Mouse (Mus musculus): ENCODE results near the gene Lclat1. TPM values are rescaled to one million over a fixed set of nuclear protein-coding genes. Genes with fewer than 3 reads are reported as not detected.

Gene Lclat1
- total RNA-seq, 2 experiments from 2014 or later, result 33.8 to 37.2 TPM

DNA sequence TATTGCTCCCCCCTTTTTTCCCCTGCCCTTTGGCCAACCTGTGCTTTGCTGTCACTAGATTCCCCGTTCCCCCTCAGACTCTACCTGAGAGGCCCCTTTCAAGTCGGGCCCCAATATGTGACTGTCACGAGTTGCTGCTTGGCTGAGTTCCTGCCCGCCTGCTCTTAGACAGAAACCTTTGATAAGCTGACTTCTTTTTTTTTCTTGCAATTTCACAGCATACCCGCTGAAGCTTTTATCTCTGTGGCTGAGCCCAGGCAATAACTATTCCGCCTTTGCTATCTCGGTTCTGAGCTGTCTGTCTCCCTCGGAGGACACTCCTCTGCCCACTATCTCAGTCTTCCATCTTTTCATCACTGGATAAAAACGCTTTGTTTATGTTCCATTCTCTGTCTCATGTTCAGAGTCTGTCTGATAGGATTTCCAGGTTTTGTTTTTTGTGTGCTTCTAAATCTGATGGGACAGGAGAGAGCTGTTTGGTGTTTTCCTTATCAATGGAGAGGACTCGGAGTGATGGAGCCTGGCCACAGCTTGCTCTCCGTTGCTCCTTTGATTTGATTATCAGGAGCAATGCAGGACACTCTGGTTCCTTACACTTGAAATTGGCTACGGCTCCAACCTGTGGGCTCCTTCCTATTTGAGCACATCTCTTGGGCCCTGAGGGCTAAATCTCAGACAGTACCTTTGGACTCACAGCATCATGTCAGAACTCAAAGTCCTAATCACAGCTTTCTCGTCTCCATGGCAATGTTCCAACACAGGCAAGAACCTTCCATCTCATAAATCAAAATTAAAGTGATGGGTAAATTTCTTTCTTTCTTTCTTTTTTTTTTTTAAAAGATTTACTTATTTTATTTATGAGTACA lies 20.5 kb upstream of the Lclat1 start:
- DNase-seq (ENCODE audit: low spot score in 2 of 2), result no peak

DNA sequence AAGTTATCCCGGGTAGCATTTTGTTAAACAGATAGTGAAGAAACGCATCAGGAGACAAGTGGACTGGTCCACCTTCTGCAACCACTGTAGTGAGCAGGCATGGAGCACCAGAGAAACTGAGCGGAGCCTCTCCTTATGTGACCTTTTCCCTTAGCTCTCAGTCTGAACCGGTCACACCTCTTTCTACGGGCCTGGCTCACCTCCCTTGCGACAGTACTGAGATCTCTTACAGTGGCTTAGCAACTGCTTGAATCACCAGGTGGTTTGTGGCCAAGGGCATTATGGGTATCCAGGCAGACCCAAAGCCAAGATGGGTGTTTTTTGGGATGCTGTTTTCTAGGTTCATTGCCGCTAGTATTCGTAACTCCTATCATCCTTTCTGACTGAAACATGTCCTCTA lies 16.4 kb upstream of the Lclat1 start:
- no peak for DNase-seq (ENCODE audit: low spot score in 2 of 2)

GRCm38 (mm10) chr17:73092103-73093097 lies 15.4 kb upstream of the Lclat1 start:
- DNase-seq (ENCODE audit: low spot score in 2 of 2), result no peak

GRCm38 (mm10) chr17:73095070-73095469 lies 12.7 kb upstream of the Lclat1 start:
- no peak for DNase-seq (ENCODE audit: low spot score in 2 of 2)

DNA sequence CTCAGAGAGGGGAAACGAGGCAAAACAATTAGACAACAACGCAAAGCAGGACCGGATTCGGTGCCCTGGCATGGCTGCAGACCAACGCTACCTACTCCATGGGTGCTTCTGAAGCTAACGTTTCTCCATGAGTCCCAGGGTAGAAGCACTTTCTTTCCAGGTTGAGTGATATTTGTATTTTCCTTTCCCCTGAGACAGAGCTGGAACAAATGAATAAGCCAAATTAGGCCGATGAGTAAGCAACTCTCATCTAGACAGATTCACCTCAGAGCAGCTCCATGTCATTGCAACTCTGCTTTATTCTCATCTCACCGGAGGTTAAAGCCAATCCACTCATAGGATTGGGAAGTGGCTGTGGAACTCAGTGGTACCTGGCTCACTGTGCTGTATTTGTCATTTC lies 12.2 kb upstream of the Lclat1 start:
- no peak for DNase-seq (ENCODE audit: low spot score in 2 of 2)

GRCm38 (mm10) chr17:73096484-73096883 lies 11.3 kb upstream of the Lclat1 start:
- peak in 1 of 2 experiments; percentile 27 for DNase-seq (ENCODE audit: low spot score in 2 of 2)

GRCm38 (mm10) chr17:73098636-73099035 lies 9.1 kb upstream of the Lclat1 start:
- no peak for DNase-seq (ENCODE audit: low spot score in 2 of 2)

GRCm38 (mm10) chr17:73100396-73100795 lies 7.4 kb upstream of the Lclat1 start:
- no peak for DNase-seq (ENCODE audit: low spot score in 2 of 2)

- DNase-seq (ENCODE audit: low spot score in 2 of 2), result no peak
These were observed 5.2 kb upstream of the Lclat1 start for GRCm38 (mm10) chr17:73102538-73102937.

DNA sequence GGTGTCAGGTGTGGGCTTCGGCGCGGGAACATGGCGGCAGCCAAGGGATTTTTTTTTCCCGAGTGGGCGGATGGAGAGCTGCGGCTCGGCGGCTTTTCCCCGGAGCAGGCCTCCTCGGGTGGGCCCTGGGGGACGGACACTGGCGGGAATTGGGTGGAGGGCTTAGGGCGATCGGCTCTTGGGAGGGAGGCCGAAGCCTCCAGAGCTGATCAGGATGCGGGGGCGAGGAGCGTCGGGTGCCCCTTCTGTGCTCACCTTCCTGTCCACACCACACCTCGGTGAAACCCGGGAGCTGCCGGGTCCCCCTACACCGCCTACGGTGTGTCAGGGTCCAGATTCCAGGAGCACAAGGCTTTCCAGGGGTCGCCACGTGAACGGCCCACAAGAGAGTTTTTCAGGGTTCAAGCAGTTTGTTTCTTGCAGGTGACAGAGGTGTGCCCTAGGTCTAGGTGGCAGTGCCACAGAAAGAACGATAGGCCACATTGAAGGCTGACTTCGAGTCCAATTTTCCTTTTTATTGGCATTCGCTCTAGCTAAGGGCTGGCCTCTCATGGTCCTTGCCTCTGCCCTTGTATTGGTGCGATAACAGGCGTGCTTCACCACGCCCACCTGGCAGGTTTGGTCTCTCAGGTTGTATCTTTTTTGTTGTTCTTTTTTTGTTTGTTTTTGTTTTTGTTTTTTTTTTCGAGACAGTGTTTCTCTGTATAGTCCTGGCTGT lies 544 bp downstream of the Lclat1 start:
- peak in 1 of 2 experiments; percentile 6 for DNase-seq (ENCODE audit: low spot score in 2 of 2)

GRCm38 (mm10) chr17:73108888-73109259 lies 1.1 kb downstream of the Lclat1 start:
- no peak for DNase-seq (ENCODE audit: low spot score in 2 of 2)

GRCm38 (mm10) chr17:73112128-73112527 lies 4.3 kb downstream of the Lclat1 start:
- DNase-seq (ENCODE audit: low spot score in 2 of 2), result no peak

- no peak for DNase-seq (ENCODE audit: low spot score in 2 of 2)
These were observed 4.8 kb downstream of the Lclat1 start for GRCm38 (mm10) chr17:73112601-73113000.

DNA sequence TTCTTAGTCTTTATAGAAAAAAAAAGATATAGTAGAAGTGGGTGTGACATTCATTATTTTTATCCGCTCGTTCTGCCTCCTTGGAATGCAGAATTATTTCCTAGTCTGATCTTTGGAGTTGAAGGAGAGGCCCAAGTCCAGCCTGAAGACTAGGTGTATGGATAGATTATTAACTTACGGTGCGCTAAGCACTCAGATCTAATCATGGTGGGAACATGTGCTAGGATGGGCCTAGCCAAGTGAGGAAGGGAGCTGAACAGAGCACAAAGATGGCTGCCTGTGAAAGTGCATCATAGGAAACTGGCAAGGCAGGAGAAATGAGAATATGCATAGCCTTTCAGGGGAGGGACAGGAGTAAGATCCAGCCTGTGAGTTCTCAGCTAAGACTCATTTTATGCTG lies 5.4 kb downstream of the Lclat1 start:
- no peak for DNase-seq (ENCODE audit: low spot score in 2 of 2)

- DNase-seq (ENCODE audit: low spot score in 2 of 2), result no peak
These were observed 10.3 kb downstream of the Lclat1 start for GRCm38 (mm10) chr17:73118134-73118533.

DNA sequence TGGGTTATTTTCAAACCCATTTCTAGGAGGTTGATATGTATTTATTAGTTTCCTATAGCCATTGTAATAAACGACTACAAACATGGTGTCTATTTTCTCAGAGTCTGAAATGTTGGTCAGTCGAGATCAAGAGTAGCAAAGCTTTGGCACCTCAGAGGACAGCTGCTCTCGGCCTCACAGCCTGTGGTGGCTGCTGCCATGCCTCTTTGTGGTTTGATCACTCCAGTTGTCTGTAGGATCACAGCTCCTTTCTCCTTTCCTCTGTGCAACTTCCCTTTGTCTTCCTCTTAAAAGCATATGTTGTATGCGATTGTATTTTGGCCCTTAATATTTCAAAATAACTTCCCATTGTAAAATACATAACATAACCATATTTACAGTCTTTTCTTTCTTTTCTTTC lies 10.9 kb downstream of the Lclat1 start:
- DNase-seq (ENCODE audit: low spot score in 2 of 2), result no peak

- no peak for DNase-seq (ENCODE audit: low spot score in 2 of 2)
These were observed 11.4 kb downstream of the Lclat1 start for GRCm38 (mm10) chr17:73119150-73119549.

- DNase-seq (ENCODE audit: low spot score in 2 of 2), result peak; percentile 2 to 32
These were observed 12.8 kb downstream of the Lclat1 start for GRCm38 (mm10) chr17:73120545-73120944.

GRCm38 (mm10) chr17:73121726-73122125 lies 13.9 kb downstream of the Lclat1 start:
- DNase-seq (ENCODE audit: low spot score in 2 of 2), result no peak

GRCm38 (mm10) chr17:73126349-73126748 lies 18.6 kb downstream of the Lclat1 start:
- no peak for DNase-seq (ENCODE audit: low spot score in 2 of 2)

DNA sequence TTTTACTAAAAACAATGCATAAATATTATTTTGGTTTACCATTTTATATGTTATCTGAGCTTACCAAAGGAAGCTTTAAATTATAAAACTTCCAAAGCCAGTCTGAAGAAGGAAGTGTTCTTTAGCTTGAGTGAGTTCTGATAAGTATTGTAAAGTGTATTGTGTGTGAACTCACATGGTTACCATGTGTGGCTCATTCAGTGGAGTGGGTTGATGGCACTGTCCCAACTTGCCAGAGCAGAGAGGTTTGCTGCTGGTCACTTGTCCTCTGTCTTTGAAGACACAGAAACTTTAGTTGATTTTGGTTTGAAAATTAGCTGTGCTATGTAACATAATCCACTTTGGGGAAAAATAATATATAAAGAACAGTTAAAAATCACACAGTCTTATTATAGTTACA lies 19.1 kb downstream of the Lclat1 start:
- DNase-seq (ENCODE audit: low spot score in 2 of 2), result no peak

All from layer of hippocampus, postnatal 14 days (tissue).